Mouse (Mus musculus): Measurements from ENCODE around the gene Marf1. TPM values are rescaled to one million over a fixed set of nuclear protein-coding genes. Genes with fewer than 3 reads are reported as not detected.
"Not testable (repeated sequence)": the region's sequence is repeated elsewhere in the genome, so short reads cannot be mapped to it uniquely, and the experiment has no call there.

Marf1 gene
- polyA plus RNA-seq, 1 experiment from 2014 or later: 16.3 TPM

DNA sequence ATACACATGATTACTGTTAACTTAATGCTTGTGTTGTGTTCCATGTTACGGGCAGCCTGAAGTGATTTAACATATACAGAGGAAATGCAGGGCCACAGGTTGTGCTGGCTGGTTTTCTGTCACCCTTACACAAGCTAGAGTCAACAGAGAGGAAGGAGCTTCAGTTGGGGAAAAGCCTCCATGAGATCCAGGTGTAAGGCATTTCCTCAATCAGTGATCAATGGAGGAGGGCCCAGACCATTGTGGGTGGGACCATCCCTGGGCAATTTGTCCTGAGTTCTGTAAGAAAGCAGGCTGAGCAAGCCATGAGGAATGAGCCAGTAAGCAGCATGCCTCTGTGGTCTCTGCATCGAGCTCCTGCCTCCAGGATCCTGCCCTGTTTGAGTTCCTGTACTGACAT, 71.4 kb downstream of the Marf1 start:
- Histone ChIP-seq H3K27me3 (ENCODE audit: insufficient read depth, low read length) (no peaks in the 10 kb centered on the region), H3K4me3 (ENCODE audit: low read length) (no peak overlapping the region)
- no peak for ATAC-seq (ENCODE audit: low FRiP score, low TSS enrichment)

DNA sequence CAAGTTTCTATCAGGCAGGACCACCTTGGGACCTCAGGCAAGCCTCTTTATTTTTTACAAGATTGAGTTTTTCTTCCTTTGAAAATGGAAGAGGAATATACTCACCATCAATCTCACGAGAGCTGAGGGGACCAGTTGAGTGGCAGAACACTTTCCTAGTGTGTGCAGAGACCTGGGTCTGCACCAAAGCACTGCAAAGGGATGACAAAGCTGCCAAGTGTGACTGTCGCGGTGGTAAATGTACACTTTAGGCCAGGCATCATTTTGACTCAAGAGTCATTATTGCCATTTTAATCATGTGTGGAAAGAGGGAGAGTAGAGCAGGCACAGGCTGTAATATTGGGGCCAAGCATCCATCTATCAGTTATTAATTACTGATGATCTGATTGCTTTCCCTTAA, 73.9 kb downstream of the Marf1 start:
- Histone ChIP-seq H3K27ac (ENCODE audit: low read length) (no peak overlapping the region), H3K4me2 (replicated peaks; ENCODE audit: low read depth, low read length) (no peak overlapping the region), H3K27me3 (ENCODE audit: insufficient read depth, low read length) (no peaks in the 10 kb centered on the region), H3K36me3 (ENCODE audit: insufficient read depth, low read length) (no peaks in the 10 kb centered on the region), H3K4me1 (ENCODE audit: insufficient read depth, low read length) (no peaks in the 10 kb centered on the region), H3K9me3 (ENCODE audit: low read length) (no peaks in the 10 kb centered on the region), H3K4me3 (ENCODE audit: low read length) (no peak overlapping the region), H3K9ac (replicated peaks; ENCODE audit: low read length) (no peak overlapping the region)
- 89% methylated on average over 3 of the region's 3 CpGs for WGBS
- no peak for ATAC-seq (ENCODE audit: low FRiP score, low TSS enrichment)

More for the DNA sequence above, 71.4 kb downstream of the Marf1 start:
- Histone ChIP-seq H3K4me1 (ENCODE audit: insufficient read depth, low read length) (0 out of 2 replicates have a peak, but pooled peaks cover 3% of the 10 kb centered on the region), H3K36me3 (ENCODE audit: insufficient read depth, low read length) (no peaks in the 10 kb centered on the region), H3K27ac (ENCODE audit: low read length) (no peak overlapping the region), H3K9me3 (ENCODE audit: low read length) (no peaks in the 10 kb centered on the region), H3K4me2 (replicated peaks; ENCODE audit: low read depth, low read length) (no peak overlapping the region), H3K9ac (replicated peaks; ENCODE audit: low read length) (no peak overlapping the region)
- 65% methylated on average over 2 of the region's 2 CpGs for WGBS

- H3K27ac ChIP-seq (ENCODE audit: low read length): no peak overlapping the region
- no peak for ATAC-seq (ENCODE audit: low FRiP score, low TSS enrichment)
- H3K27me3 ChIP-seq (ENCODE audit: insufficient read depth, low read length): no peaks in the 10 kb centered on the region
- no peaks in the 10 kb centered on the region for H3K36me3 ChIP-seq (ENCODE audit: insufficient read depth, low read length)
- no peaks in the 10 kb centered on the region for H3K4me1 ChIP-seq (ENCODE audit: insufficient read depth, low read length)
- no peak overlapping the region for H3K9ac ChIP-seq (replicated peaks; ENCODE audit: low read length)
- WGBS: 75% methylated on average over 3 of the region's 3 CpGs
- H3K9me3 ChIP-seq (ENCODE audit: low read length): no peaks in the 10 kb centered on the region
- no peak overlapping the region for H3K4me2 ChIP-seq (replicated peaks; ENCODE audit: low read depth, low read length)
- H3K4me3 ChIP-seq (ENCODE audit: low read length): no peak overlapping the region
These were observed 74.9 kb downstream of the Marf1 start for GRCm38 (mm10) chr16:14088249-14088648.

- Histone ChIP-seq H3K36me3 (ENCODE audit: insufficient read depth, low read length) (no peaks in the 10 kb centered on the region), H3K27ac (ENCODE audit: low read length) (no peak overlapping the region), H3K4me1 (ENCODE audit: insufficient read depth, low read length) (no peaks in the 10 kb centered on the region), H3K9ac (replicated peaks; ENCODE audit: low read length) (no peak overlapping the region), H3K4me2 (replicated peaks; ENCODE audit: low read depth, low read length) (no peak overlapping the region), H3K9me3 (ENCODE audit: low read length) (peaks cover 4% of the 10 kb centered on the region; the same call in 1 of the 2 replicates), H3K4me3 (ENCODE audit: low read length) (no peak overlapping the region), H3K27me3 (ENCODE audit: insufficient read depth, low read length) (no peaks in the 10 kb centered on the region)
- ATAC-seq (ENCODE audit: low FRiP score, low TSS enrichment): no peak
- 72% methylated on average over 2 of the region's 2 CpGs for WGBS
These were observed 80.2 kb downstream of the Marf1 start for GRCm38 (mm10) chr16:14082925-14083324.

GRCm38 (mm10) chr16:14070471-14071169, 92.5 kb downstream of the Marf1 start:
- Histone ChIP-seq H3K9me3 (ENCODE audit: low read length) (no peaks in the 10 kb centered on the region), H3K4me1 (ENCODE audit: insufficient read depth, low read length) (no peaks in the 10 kb centered on the region), H3K4me3 (ENCODE audit: low read length) (no peak overlapping the region), H3K36me3 (ENCODE audit: insufficient read depth, low read length) (no peaks in the 10 kb centered on the region), H3K4me2 (replicated peaks; ENCODE audit: low read depth, low read length) (no peak overlapping the region), H3K27me3 (ENCODE audit: insufficient read depth, low read length) (no peaks in the 10 kb centered on the region), H3K27ac (ENCODE audit: low read length) (no peak overlapping the region), H3K9ac (replicated peaks; ENCODE audit: low read length) (no peak overlapping the region)
- no peak for ATAC-seq (ENCODE audit: low FRiP score, low TSS enrichment)
- 83% methylated on average over 5 of the region's 5 CpGs for WGBS

- H3K36me3 ChIP-seq (ENCODE audit: insufficient read depth, low read length); H3K27me3 ChIP-seq (ENCODE audit: insufficient read depth, low read length); H3K27ac ChIP-seq (ENCODE audit: low read length); H3K9ac ChIP-seq (replicated peaks; ENCODE audit: low read length); ATAC-seq (ENCODE audit: low FRiP score, low TSS enrichment); H3K9me3 ChIP-seq (ENCODE audit: low read length); H3K4me1 ChIP-seq (ENCODE audit: insufficient read depth, low read length); H3K4me2 ChIP-seq (replicated peaks; ENCODE audit: low read depth, low read length); H3K4me3 ChIP-seq (ENCODE audit: low read length): not testable (repeated sequence)
- 82% methylated on average over 2 of the region's 2 CpGs for WGBS
These were observed 94.5 kb downstream of the Marf1 start for GRCm38 (mm10) chr16:14068701-14069100.

DNA sequence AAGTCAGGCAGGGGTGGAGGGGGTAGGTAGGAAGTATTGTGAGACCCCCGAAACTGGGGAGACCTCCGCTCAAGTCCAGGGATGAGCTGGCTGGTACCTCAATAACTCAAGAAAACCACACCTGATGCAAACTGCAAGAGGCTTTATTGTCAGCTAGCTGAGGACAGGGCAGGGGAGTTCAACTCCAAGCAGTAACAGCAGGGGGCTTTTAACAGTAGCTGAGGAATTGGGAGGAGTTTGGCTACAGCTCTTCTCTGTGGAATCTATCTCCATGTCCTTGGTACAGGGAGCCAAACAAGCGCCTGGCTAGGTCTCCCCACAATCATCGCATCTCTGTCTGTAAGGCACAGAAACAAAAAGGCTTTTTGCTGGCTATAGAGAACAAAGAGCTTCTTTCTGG, 96.6 kb downstream of the Marf1 start:
- H3K9ac ChIP-seq (replicated peaks; ENCODE audit: low read length); H3K9me3 ChIP-seq (ENCODE audit: low read length); H3K36me3 ChIP-seq (ENCODE audit: insufficient read depth, low read length); H3K27ac ChIP-seq (ENCODE audit: low read length); H3K27me3 ChIP-seq (ENCODE audit: insufficient read depth, low read length); ATAC-seq (ENCODE audit: low FRiP score, low TSS enrichment); H3K4me2 ChIP-seq (replicated peaks; ENCODE audit: low read depth, low read length); H3K4me3 ChIP-seq (ENCODE audit: low read length); H3K4me1 ChIP-seq (ENCODE audit: insufficient read depth, low read length): not testable (repeated sequence)
- WGBS: 97% methylated on average over 4 of the region's 4 CpGs

DNA sequence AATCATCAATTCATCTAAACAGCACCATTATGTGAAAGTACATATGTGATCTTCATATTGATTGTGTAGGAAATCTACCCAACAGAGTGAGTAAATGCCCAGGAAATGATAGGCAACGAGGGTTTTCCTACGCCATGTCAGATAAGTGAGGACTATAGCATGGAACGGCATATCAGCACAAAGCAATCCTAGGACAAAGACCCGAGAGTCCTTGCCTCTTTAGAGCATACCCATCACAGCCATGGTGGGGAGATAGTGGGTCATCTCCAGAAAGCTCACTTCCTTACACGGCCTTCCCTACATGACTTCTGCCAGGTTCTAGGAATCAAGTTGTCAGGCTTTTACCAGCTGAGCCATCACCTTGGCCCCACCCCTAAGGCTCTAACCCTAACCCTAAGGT, 103.3 kb downstream of the Marf1 start:
- Histone ChIP-seq H3K36me3 (ENCODE audit: insufficient read depth, low read length) (no peaks in the 10 kb centered on the region), H3K9me3 (ENCODE audit: low read length) (no peaks in the 10 kb centered on the region), H3K4me2 (replicated peaks; ENCODE audit: low read depth, low read length) (no peak overlapping the region), H3K9ac (replicated peaks; ENCODE audit: low read length) (no peak overlapping the region), H3K27me3 (ENCODE audit: insufficient read depth, low read length) (no peaks in the 10 kb centered on the region), H3K27ac (ENCODE audit: low read length) (no peak overlapping the region), H3K4me3 (ENCODE audit: low read length) (no peak overlapping the region), H3K4me1 (ENCODE audit: insufficient read depth, low read length) (no peaks in the 10 kb centered on the region)
- ATAC-seq (ENCODE audit: low FRiP score, low TSS enrichment): no peak
- WGBS: 76% methylated on average over 5 of the region's 5 CpGs

MicroRNAs within 50 kb of the gene (microRNA counts, 519-probe panel; counts per million panel counts)
- microRNA mmu-miR-484: 3,188 counts per million, percentile 74 among the panel's probes with 10 or more counts

Small RNA genes lying within 50 kb of the gene (microRNA-seq; reads per million reads assigned to microRNA genes)
- gene Gm27671 (not detected), gene Mir484 (1,850 reads per million, percentile 84 among the genes with 10 or more reads in this experiment)

Other genes with a start within 250 kb of the Marf1 start
- gene 2900011O08Rik, start 176.7 kb downstream of the Marf1 start, polyA plus RNA-seq (2015; fragmentation: Nextera tagmentation; extraction: Ambion mirVana): 1.7 and 2.2 TPM in 2 replicates
- gene Ifitm7, start 176.5 kb downstream of the Marf1 start, polyA plus RNA-seq (2015; fragmentation: Nextera tagmentation; extraction: Ambion mirVana): 0.20 TPM in 1 of 2 replicates, not detected in the other
- 129 and 134 TPM in 2 replicates for gene Nde1, start 76 bp downstream of the Marf1 start, polyA plus RNA-seq (2015; fragmentation: Nextera tagmentation; extraction: Ambion mirVana)
- 12.0 and 33.7 TPM in 2 replicates for gene Myh11, start 128.0 kb upstream of the Marf1 start, polyA plus RNA-seq (2015; fragmentation: Nextera tagmentation; extraction: Ambion mirVana)
- gene Fopnl, start 154.1 kb upstream of the Marf1 start, polyA plus RNA-seq (2015; fragmentation: Nextera tagmentation; extraction: Ambion mirVana): 147 and 150 TPM in 2 replicates
- 11.9 and 14.6 TPM in 2 replicates for gene Abcc1, start 198.2 kb upstream of the Marf1 start, polyA plus RNA-seq (2015; fragmentation: Nextera tagmentation; extraction: Ambion mirVana)